15 mouse cellular contexts compared by ENCODE assay signal in genomic region chr8:91922211-91922874, GRCm38 (mm10).
A peak's percentile ranks its signal among the peaks of the same experiment; 100 is the strongest.
DNase-seq lines count a peak whose midpoint lies in the region; ATAC-seq and TF ChIP-seq lines count a peak whose summit lies in the region.
"Had no signal": no experiment of that assay in that cellular context is flagged by ENCODE, and none has a peak within 500 bp of the region (broad histone marks: within the 10 kb centered on the region; RNA-seq: fewer than 3 reads in every experiment).

No protein-coding gene starts in this region.

- peaks cover 7% of the 10 kb centered on the region for H3K9me3 ChIP-seq in embryonic facial prominence, embryonic 14.5 days (ENCODE audit: control insufficient read depth, low read length)
- H3K9me3 ChIP-seq in embryonic facial prominence, embryonic 10.5 days, result no peaks in the 10 kb centered on the region
- H3K9me3 ChIP-seq in liver, embryonic 11.5 days (ENCODE audit: control insufficient read depth, low read length), result no peaks in the 10 kb centered on the region
- no peaks in the 10 kb centered on the region for H3K9me3 ChIP-seq in ES-E14 (ENCODE audit: control insufficient read depth, insufficient read depth, low read depth, low read length)
- H3K9me3 ChIP-seq in liver, embryonic 14.5 days (ENCODE audit: control insufficient read depth, low read length), result no peaks in the 10 kb centered on the region
- H3K9me3 ChIP-seq in forebrain, embryonic 10.5 days, result no peaks in the 10 kb centered on the region

- in situ Hi-C loops in ES-E14 (cut with MboI; ENCODE audit: low sequenced_read_pairs in 2 of 2, unreplicated experiment in 2 of 2), result no loop called here

- DNase-seq in embryonic facial prominence, embryonic 14.5 days (ENCODE audit: low spot score), result peak; percentile 53
- no peak for DNase-seq in embryonic facial prominence, embryonic 10.5 days (ENCODE audit: low spot score)
- DNase-seq in liver (peak; percentile 26), ES-E14 (ENCODE audit: low read depth, low spot score) (peak; percentile 77)
- no peak for DNase-seq in liver, embryonic 11.5 days (ENCODE audit: low spot score)
- DNase-seq in liver, embryonic 14.5 days (ENCODE audit: low read depth in 3 of 3, low spot score in 3 of 3), result peak in 1 of 3 experiments; percentile 32
- no peak for DNase-seq in forebrain, embryonic 10.5 days (ENCODE audit: extremely low spot score, low spot score)
- DNase-seq: cerebellum, adult 9-10 months; embryo, embryonic 11 days; gastrocnemius, postnatal 25 days; kidney, postnatal 25 days; thymus, postnatal 4 days had no signal

- H3K27me3 ChIP-seq in embryonic facial prominence, embryonic 14.5 days (replicated peaks; ENCODE audit: control insufficient read depth, insufficient read depth, low read length), result 0 out of 2 replicates have a peak, but pooled peaks cover 3% of the 10 kb centered on the region
- H3K27me3 ChIP-seq in embryonic facial prominence, embryonic 10.5 days (replicated peaks; ENCODE audit: low read depth, poor library complexity, severe bottlenecking), result peaks cover 25% of the 10 kb centered on the region
- no peaks in the 10 kb centered on the region; the same call in 1 of the 2 replicates for H3K27me3 ChIP-seq in liver, embryonic 11.5 days (replicated peaks; ENCODE audit: control insufficient read depth, insufficient read depth, low read length)
- no peaks in the 10 kb centered on the region for H3K27me3 ChIP-seq in liver, embryonic 14.5 days (ENCODE audit: control insufficient read depth, insufficient read depth, low read length)
- H3K27me3 ChIP-seq in forebrain, embryonic 10.5 days (ENCODE audit: poor library complexity, severe bottlenecking), result peaks cover 16% of the 10 kb centered on the region

- 77% methylated on average over 3 of the region's 3 CpGs for WGBS in embryonic facial prominence, embryonic 14.5 days
- WGBS in embryonic facial prominence, embryonic 10.5 days, result 68% methylated on average over 3 of the region's 3 CpGs
- 70% methylated on average over 3 of the region's 3 CpGs for WGBS in liver, embryonic 11.5 days
- WGBS in liver, embryonic 14.5 days (ENCODE audit: insufficient replicate concordance), result 50% methylated on average over 3 of the region's 3 CpGs
- WGBS in forebrain, embryonic 10.5 days, result 71% methylated on average over 3 of the region's 3 CpGs

- no peak overlapping the region for H3K4me2 ChIP-seq in embryonic facial prominence, embryonic 14.5 days (ENCODE audit: low read depth, low read length)
- H3K4me2 ChIP-seq in liver, embryonic 11.5 days, result no peak overlapping the region
- no peak overlapping the region for H3K4me2 ChIP-seq in liver, embryonic 14.5 days (ENCODE audit: low read depth)
- H3K4me2 ChIP-seq: midbrain, embryonic 12.5 days had no signal

- no peak for TF ChIP-seq EP300 in liver, embryonic 14.5 days (IDR thresholded peaks at IDR 0.05; ENCODE audit: low read depth)

- no peak for TF ChIP-seq CTCF in liver, embryonic 14.5 days (IDR thresholded peaks at IDR 0.05; ENCODE audit: low read depth)

- no peaks in the 10 kb centered on the region for H3K36me3 ChIP-seq in embryonic facial prominence, embryonic 14.5 days (ENCODE audit: control insufficient read depth, insufficient read depth, low read length)
- no peaks in the 10 kb centered on the region for H3K36me3 ChIP-seq in embryonic facial prominence, embryonic 10.5 days (replicated peaks)
- H3K36me3 ChIP-seq in liver, embryonic 11.5 days (ENCODE audit: control insufficient read depth, insufficient read depth, low read length), result no peaks in the 10 kb centered on the region
- no peaks in the 10 kb centered on the region for H3K36me3 ChIP-seq in ES-E14 (ENCODE audit: control insufficient read depth, insufficient read depth, low read length, poor library complexity, severe bottlenecking)
- H3K36me3 ChIP-seq in liver, embryonic 14.5 days (replicated peaks; ENCODE audit: control insufficient read depth, insufficient read depth, low read depth), result no peaks in the 10 kb centered on the region
- H3K36me3 ChIP-seq in forebrain, embryonic 10.5 days (replicated peaks), result no peaks in the 10 kb centered on the region
- H3K36me3 ChIP-seq: midbrain, embryonic 12.5 days had no signal

- no peak overlapping the region for H3K27ac ChIP-seq in embryonic facial prominence, embryonic 14.5 days (replicated peaks; ENCODE audit: low read depth, low read length)
- H3K27ac ChIP-seq in embryonic facial prominence, embryonic 10.5 days (replicated peaks), result no peak overlapping the region
- no peak overlapping the region for H3K27ac ChIP-seq in liver, embryonic 11.5 days (ENCODE audit: low read depth, low read length)
- H3K27ac ChIP-seq in ES-E14 (ENCODE audit: insufficient read depth, low read depth, low read length, poor library complexity, severe bottlenecking), result no peak overlapping the region
- no peak overlapping the region for H3K27ac ChIP-seq in liver, embryonic 14.5 days
- no peak overlapping the region for H3K27ac ChIP-seq in forebrain, embryonic 10.5 days
- H3K27ac ChIP-seq: midbrain, embryonic 12.5 days had no signal

- peaks cover 8% of the 10 kb centered on the region; the same call in 1 of the 2 replicates for H3K4me1 ChIP-seq in embryonic facial prominence, embryonic 14.5 days (ENCODE audit: control insufficient read depth, insufficient read depth, low read length)
- peaks cover 30% of the 10 kb centered on the region for H3K4me1 ChIP-seq in embryonic facial prominence, embryonic 10.5 days
- H3K4me1 ChIP-seq in liver, embryonic 11.5 days (replicated peaks; ENCODE audit: control insufficient read depth, insufficient read depth, low read length), result no peaks in the 10 kb centered on the region
- H3K4me1 ChIP-seq in ES-E14 (ENCODE audit: control insufficient read depth in 2 of 2, insufficient read depth in 2 of 2, low read length in 2 of 2, poor library complexity in 1 of 2), result peaks cover 2 to 13% of the 10 kb centered on the region in 2 experiments; a peak in 2 of 4 replicates
- peaks cover 0 to 4% of the 10 kb centered on the region in 2 experiments; a peak in 1 of 4 replicates for H3K4me1 ChIP-seq in liver, embryonic 14.5 days (replicated peaks; ENCODE audit: control insufficient read depth in 2 of 2, insufficient read depth in 2 of 2, low read length in 1 of 2)
- H3K4me1 ChIP-seq in forebrain, embryonic 10.5 days, result peaks cover 20% of the 10 kb centered on the region; the same call in 1 of the 2 replicates
- H3K4me1 ChIP-seq: midbrain, embryonic 12.5 days had no signal

- H3K4me3 ChIP-seq in embryonic facial prominence, embryonic 14.5 days (ENCODE audit: low read depth, low read length), result no peak overlapping the region
- no peak overlapping the region for H3K4me3 ChIP-seq in embryonic facial prominence, embryonic 10.5 days
- no peak overlapping the region for H3K4me3 ChIP-seq in liver, embryonic 11.5 days (ENCODE audit: low read depth, low read length)
- no peak overlapping the region for H3K4me3 ChIP-seq in ES-E14 (ENCODE audit: insufficient read depth in 1 of 2, low read depth in 1 of 2, low read length in 2 of 2, poor library complexity in 1 of 2, severe bottlenecking in 1 of 2)
- no peak overlapping the region for H3K4me3 ChIP-seq in liver, embryonic 14.5 days (ENCODE audit: insufficient read depth in 1 of 2, low read depth in 2 of 2, low read length in 2 of 2)
- no peak overlapping the region for H3K4me3 ChIP-seq in forebrain, embryonic 10.5 days
- H3K4me3 ChIP-seq: midbrain, embryonic 12.5 days had no signal

- no peak overlapping the region for H3K9ac ChIP-seq in embryonic facial prominence, embryonic 14.5 days (ENCODE audit: low read depth, low read length)
- H3K9ac ChIP-seq in liver, embryonic 11.5 days (ENCODE audit: low read depth, low read length), result no peak overlapping the region
- no peak overlapping the region for H3K9ac ChIP-seq in ES-E14 (ENCODE audit: insufficient read depth, low read depth, low read length, poor library complexity, severe bottlenecking)
- H3K9ac ChIP-seq in liver, embryonic 14.5 days (replicated peaks), result no peak overlapping the region
- H3K9ac ChIP-seq: midbrain, embryonic 12.5 days had no signal

- ATAC-seq in embryonic facial prominence, embryonic 14.5 days (ENCODE audit: low read depth), result no peak
- no peak; the same call in 1 of the 2 replicates for ATAC-seq in liver, embryonic 11.5 days (replicated peaks; ENCODE audit: low FRiP score)
- ATAC-seq in liver, embryonic 14.5 days (ENCODE audit: insufficient read depth), result peak; percentile 23; the same call in 1 of the 2 replicates
- no peak for ATAC-seq in megakaryocyte progenitor cell, adult 5-6 weeks (replicated peaks; ENCODE audit: poor library complexity)
- ATAC-seq: intestine, embryonic 16.5 days had no signal

TF ChIP-seq in ES-E14, 5 proteins besides CTCF, POLR2A, EP300 and RAD21:
- TF ChIP-seq ZNF384 (IDR thresholded peaks at IDR 0.05; ENCODE audit: low read depth, low read length) (no peak), ZC3H11A (IDR thresholded peaks at IDR 0.05; ENCODE audit: borderline replicate concordance, low read depth, low read length) (no peak), HCFC1 (IDR thresholded peaks at IDR 0.05; ENCODE audit: borderline replicate concordance, insufficient read depth, low read length) (no peak), CHD2 (IDR thresholded peaks at IDR 0.05; ENCODE audit: low read depth, low read length) (no peak), MAFK (IDR thresholded peaks at IDR 0.05; ENCODE audit: insufficient read depth, low read depth, low read length) (no peak)

Comparison
In these comparisons a context has a peak if more than half of its experiments do, and no peak if none do; other contexts are left out.
1. DNase-seq: peak in embryonic facial prominence, embryonic 14.5 days (single experiment), liver (single experiment) and ES-E14 (single experiment); none in embryonic facial prominence, embryonic 10.5 days (single experiment), liver, embryonic 11.5 days (single experiment) and forebrain, embryonic 10.5 days (single experiment).